Mouse (Mus musculus): ENCODE measurements around the gene Gm21863. TPM values are rescaled to one million over a fixed set of nuclear protein-coding genes. Genes with fewer than 3 reads are reported as not detected.
A peak's percentile ranks its signal among the peaks of the same experiment; 100 is the strongest.
"Not testable (repeated sequence)": the region's sequence is repeated elsewhere in the genome, so short reads cannot be mapped to it uniquely, and the experiment has no call there.

Gene Gm21863
- not detected in 2 replicates for polyA plus RNA-seq (2015; fragmentation: Nextera tagmentation; extraction: Ambion mirVana)

DNA sequence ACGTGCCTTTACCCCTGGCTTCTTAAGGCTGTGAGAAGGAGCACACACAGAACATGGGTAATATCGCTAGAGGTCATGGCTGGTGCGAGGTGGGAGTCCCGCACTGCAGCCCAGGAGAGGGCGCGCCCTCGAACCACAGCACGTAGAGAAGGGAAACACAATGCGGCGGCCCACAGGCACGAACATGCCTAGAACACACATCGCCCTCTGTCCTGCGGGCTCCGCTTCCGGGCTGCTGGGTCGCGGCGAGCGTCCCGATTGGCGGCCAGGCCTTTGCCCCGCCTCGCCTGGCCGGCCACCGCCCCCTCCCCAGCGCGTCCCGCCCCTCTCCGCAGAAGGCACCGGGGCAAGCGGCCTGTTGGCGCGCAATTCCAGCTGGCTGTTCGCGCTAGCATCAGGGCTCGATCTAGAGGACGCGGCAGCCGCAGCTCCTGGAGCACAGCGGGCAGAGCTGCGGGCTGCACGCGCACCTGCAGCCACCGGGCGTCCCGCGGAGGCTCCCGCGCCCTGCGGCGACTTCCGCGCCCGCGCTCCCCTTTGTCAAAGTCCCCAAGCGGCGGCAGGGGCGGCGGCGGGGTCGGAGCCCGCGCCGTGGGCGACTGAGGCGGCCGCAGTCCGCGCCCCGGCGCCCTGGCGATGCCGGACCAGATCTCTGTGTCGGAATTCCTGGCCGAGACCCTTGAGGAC lies at the start of gene Gm21863:
TSS of gene Gm21863 (plus strand) at position 637 of the 687 bp plus-strand sequence.
- H3K36me3 ChIP-seq (ENCODE audit: control insufficient read depth, insufficient read depth, low read length); H3K4me3 ChIP-seq (ENCODE audit: low read depth, low read length); H3K4me2 ChIP-seq (ENCODE audit: low read length); H3K4me1 ChIP-seq (ENCODE audit: control insufficient read depth, insufficient read depth, low read length); H3K27ac ChIP-seq (ENCODE audit: low read length); H3K9me3 ChIP-seq (replicated peaks; ENCODE audit: control insufficient read depth, low read length, poor library complexity, severe bottlenecking); H3K27me3 ChIP-seq (ENCODE audit: control insufficient read depth, insufficient read depth, low read depth, low read length); H3K9ac ChIP-seq (ENCODE audit: low read depth, low read length): not testable (repeated sequence)
- peak; percentile 82 for ATAC-seq
- 28% methylated on average over 45 of the region's 75 CpGs for WGBS

DNA sequence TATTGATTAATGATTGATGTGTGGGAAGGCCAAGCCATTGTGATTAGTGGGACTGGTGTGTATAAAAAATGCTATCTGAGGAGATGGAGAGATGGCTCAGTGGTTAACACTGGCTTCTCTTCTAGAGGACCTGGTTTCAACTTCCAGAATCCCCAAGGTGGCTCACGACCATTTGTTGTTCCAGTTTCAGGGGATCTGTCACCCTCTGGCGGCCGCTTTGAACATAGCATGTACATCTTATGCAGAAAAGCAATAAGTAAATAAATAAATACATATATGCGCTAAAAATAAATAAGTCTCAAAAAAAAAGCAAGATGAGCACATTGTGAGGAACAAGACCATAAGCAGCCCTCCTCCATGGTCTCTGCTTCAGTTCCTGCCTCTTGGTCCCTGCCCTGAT lies 26.3 kb upstream of the Gm21863 start:
- WGBS = 36% methylated on average over 4 of the region's 4 CpGs

More for the DNA sequence above, 26.3 kb upstream of the Gm21863 start:
- H3K27ac ChIP-seq (ENCODE audit: low read length); H3K27me3 ChIP-seq (ENCODE audit: control insufficient read depth, insufficient read depth, low read depth, low read length); H3K4me2 ChIP-seq (ENCODE audit: low read length); ATAC-seq; H3K4me1 ChIP-seq (ENCODE audit: control insufficient read depth, insufficient read depth, low read length); H3K4me3 ChIP-seq (ENCODE audit: low read depth, low read length); H3K36me3 ChIP-seq (ENCODE audit: control insufficient read depth, insufficient read depth, low read length); H3K9ac ChIP-seq (ENCODE audit: low read depth, low read length): not testable (repeated sequence)
- peaks cover 12% of the 10 kb centered on the region for H3K9me3 ChIP-seq (replicated peaks; ENCODE audit: control insufficient read depth, low read length, poor library complexity, severe bottlenecking)
